Mouse (Mus musculus) hindbrain, embryonic 13.5 days (tissue): ENCODE results near the gene Ranbp3. TPM values are rescaled to one million over a fixed set of nuclear protein-coding genes. Genes with fewer than 3 reads are reported as not detected.

ENCODE experiments used
- ATAC-seq: fragments of 200-750 bp; cut with Nextera tagmentation; 2 replicates; pipeline ENCODE4 v1.8.0; 2017; ENCODE audit warnings: moderate TSS enrichment; ENCODE audit not compliant: low FRiP score
- H3K27ac ChIP-seq: fragments of 300-500 bp; sonication (generic); 2 replicates; pipeline ENCODE4 v1.5.1; 2015; ENCODE audit warnings: inconsistent platforms, mild to moderate bottlenecking, moderate library complexity
- H3K27me3 ChIP-seq: fragments of 300-500 bp; sonication (generic); 2 replicates; pipeline ENCODE4 v1.6.1; 2015; ENCODE audit warnings: mild to moderate bottlenecking, inconsistent platforms
- H3K36me3 ChIP-seq: fragments of 300-500 bp; sonication (generic); 2 replicates; pipeline ENCODE4 v1.6.1; 2015; ENCODE audit warnings: mild to moderate bottlenecking, inconsistent platforms
- H3K4me1 ChIP-seq: fragments of 300-500 bp; sonication (generic); replicated peaks from 2 replicates; pipeline ENCODE4 v1.6.1; 2015; ENCODE audit warnings: inconsistent platforms
- H3K4me2 ChIP-seq: fragments of 300-500 bp; sonication (generic); 2 replicates; pipeline ENCODE4 v1.6.1; 2015; ENCODE audit warnings: inconsistent platforms, mild to moderate bottlenecking, moderate library complexity
- H3K4me3 ChIP-seq: fragments of 300-500 bp; sonication (generic); 2 replicates; pipeline ENCODE4 v1.5.1; 2015; ENCODE audit warnings: mild to moderate bottlenecking, inconsistent platforms
- H3K9ac ChIP-seq: fragments of 300-500 bp; sonication (generic); 2 replicates; pipeline ENCODE4 v1.6.1; 2015; ENCODE audit warnings: mild to moderate bottlenecking, inconsistent platforms
- H3K9me3 ChIP-seq: fragments of 300-500 bp; sonication (generic); 2 replicates; pipeline ENCODE4 v1.6.1; 2016; ENCODE audit warnings: inconsistent platforms
- WGBS: fragments of 180-500 bp; shearing (Covaris S2); methylation state at CpG from one replicate; pipeline ENCODE4 v1.1.7; 2015; 5-methylcytosine and 5-hydroxymethylcytosine counted together
- polyA plus RNA-seq: library from polyadenylated mRNA; unstranded; fragments of >200 nt; fragmentation: Nextera tagmentation; extraction: Ambion mirVana; gene quantifications from 2 replicates; pipeline ENCODE4 v1.2.1, GENCODE M21; 2015

Gene Ranbp3
- polyA plus RNA-seq, 1 experiment from 2014 or later: 99.1 TPM

DNA sequence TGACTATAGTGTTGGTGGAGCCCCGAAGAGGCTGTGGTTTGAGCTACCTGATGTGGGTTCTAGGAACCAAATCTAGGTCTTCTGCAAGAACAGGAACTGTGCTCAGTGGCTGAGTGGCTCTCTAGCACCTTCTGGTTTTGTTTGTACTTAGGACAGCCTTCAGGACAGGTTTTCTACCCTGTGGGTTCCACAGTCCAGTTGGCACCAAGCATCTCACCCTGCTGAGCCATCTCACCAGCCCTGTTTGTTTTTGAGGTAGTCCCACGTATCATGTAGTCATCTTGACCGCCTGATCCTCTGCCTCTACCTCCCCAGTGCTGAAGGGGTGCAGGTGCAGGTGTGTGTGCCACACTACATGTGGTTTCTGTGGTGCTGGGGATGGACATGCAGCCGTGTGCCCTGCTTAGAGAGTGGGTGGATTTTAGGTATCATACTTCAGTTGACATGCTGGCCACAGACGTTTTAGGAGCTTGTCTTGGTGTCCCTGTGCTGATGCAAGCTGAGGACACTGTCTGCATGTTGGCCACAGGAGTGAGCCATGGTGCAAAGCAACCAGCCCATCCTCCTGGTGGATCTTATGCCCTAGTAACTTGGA lies 10.5 kb downstream of the Ranbp3 start:
- H3K4me2 ChIP-seq: no peak overlapping the region
- peaks cover 78% of the 10 kb centered on the region for H3K36me3 ChIP-seq
- no peak for ATAC-seq
- peaks cover 29% of the 10 kb centered on the region for H3K4me1 ChIP-seq
- peak overlapping the region; percentile 29; the same call in 1 of the 2 replicates for H3K9ac ChIP-seq
- no peaks in the 10 kb centered on the region for H3K9me3 ChIP-seq
- 89% methylated on average over 5 of the region's 5 CpGs for WGBS
- H3K27ac ChIP-seq: no peak overlapping the region
- no peaks in the 10 kb centered on the region for H3K27me3 ChIP-seq
- no peak overlapping the region for H3K4me3 ChIP-seq

DNA sequence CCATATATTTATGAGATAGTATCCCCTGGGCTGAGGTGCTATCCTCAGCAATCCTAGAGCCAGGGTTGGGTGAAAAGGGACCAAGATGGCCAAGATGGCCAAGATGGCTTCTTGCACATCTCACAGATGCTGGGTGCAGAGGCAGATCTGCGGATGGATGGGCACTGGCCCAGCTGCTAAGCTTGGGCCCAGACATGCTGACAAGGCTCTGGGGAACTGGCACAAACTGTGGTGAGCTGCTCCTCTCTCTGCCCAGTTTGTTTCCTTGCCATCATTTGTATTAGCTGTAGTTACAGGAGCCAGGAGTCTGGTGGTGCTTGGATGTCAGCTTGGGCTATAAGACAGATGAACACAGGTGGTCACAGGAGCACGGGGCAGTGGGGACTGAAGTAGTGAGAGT lies 11.6 kb downstream of the Ranbp3 start:
- H3K9ac ChIP-seq: no peak overlapping the region
- no peak overlapping the region for H3K4me3 ChIP-seq
- no peaks in the 10 kb centered on the region for H3K27me3 ChIP-seq
- peaks cover 29% of the 10 kb centered on the region for H3K4me1 ChIP-seq
- no peak overlapping the region for H3K27ac ChIP-seq
- WGBS: 84% methylated on average over 2 of the region's 2 CpGs
- H3K4me2 ChIP-seq: no peak overlapping the region
- H3K9me3 ChIP-seq: no peaks in the 10 kb centered on the region
- ATAC-seq: no peak
- peaks cover 77% of the 10 kb centered on the region for H3K36me3 ChIP-seq

DNA sequence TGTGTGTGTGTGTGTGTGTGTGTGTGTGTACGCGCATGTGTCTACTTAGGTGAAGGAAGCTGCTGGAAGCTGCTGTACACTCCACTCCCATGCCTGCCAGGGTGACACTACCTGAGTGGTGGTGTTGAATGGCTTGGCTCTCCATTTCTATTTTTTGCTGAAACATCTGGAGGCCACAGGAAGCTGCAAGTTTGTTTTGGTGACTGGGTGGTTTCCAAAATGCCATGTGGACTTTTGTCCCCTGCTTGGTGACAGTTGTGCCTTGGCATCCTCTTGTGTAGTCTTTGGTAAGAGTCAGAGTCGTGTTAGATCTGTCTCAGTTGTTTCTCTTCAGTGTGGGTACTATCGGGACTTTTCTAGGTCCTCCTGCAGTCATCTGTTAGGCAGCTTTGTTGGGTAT lies 13.7 kb downstream of the Ranbp3 start:
- ATAC-seq: no peak

DNA sequence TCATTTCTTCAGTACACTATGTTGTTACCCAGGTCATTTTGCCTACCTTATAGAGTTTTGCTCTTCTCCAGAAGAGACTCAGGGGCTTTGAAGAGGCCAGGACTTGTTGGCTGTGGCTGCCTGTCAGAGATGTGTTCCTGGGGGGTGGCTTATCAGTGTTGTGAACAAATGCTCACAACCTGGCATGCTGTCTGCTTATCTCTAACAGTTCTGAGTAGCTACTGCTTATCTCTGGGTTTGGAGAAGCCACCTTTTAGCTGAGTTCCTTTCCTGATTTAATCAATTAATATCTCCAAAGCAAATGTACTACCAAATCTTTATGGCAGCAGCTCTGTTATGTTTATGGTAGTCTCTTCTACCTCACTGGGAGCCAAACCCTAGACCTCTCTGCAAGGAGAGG lies 15.0 kb downstream of the Ranbp3 start:
- no peak for ATAC-seq
- Histone ChIP-seq H3K27ac (no peak overlapping the region), H3K36me3 (peaks cover 78% of the 10 kb centered on the region), H3K4me1 (peaks cover 33% of the 10 kb centered on the region), H3K9ac (no peak overlapping the region), H3K9me3 (no peaks in the 10 kb centered on the region), H3K27me3 (no peaks in the 10 kb centered on the region), H3K4me3 (no peak overlapping the region), H3K4me2 (no peak overlapping the region)

More for the DNA sequence above, 13.7 kb downstream of the Ranbp3 start:
- Histone ChIP-seq H3K4me3 (no peak overlapping the region), H3K4me2 (no peak overlapping the region), H3K4me1 (peaks cover 37% of the 10 kb centered on the region), H3K27ac (no peak overlapping the region), H3K36me3 (peaks cover 79% of the 10 kb centered on the region), H3K9ac (no peak overlapping the region), H3K9me3 (no peaks in the 10 kb centered on the region), H3K27me3 (no peaks in the 10 kb centered on the region)
- 90% methylated on average over 4 of the region's 4 CpGs for WGBS

DNA sequence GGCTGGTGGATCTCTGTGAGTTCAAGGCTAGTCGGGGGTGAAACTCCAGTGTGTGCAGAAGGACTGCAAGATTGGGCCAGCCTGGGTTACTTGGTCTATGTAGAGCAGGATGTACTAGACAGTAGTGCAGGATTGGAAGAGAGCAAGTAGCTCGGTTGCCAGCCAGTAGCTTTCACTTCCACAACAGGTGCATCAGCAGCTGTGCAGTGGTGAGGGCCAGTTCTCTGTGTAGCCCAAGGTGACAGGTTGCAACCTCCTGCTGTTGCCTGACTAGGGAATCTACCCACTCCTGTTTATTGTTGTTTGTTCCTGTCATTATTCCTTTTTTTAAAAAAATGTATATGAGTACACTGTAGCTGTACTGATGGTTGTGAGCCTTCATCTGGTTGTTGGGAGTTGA lies 15.6 kb downstream of the Ranbp3 start:
- 94% methylated on average over 2 of the region's 2 CpGs for WGBS
- Histone ChIP-seq H3K27me3 (no peaks in the 10 kb centered on the region), H3K27ac (no peak overlapping the region), H3K4me1 (peaks cover 34% of the 10 kb centered on the region), H3K4me2 (no peak overlapping the region), H3K9me3 (no peaks in the 10 kb centered on the region), H3K9ac (no peak overlapping the region), H3K36me3 (peaks cover 79% of the 10 kb centered on the region), H3K4me3 (no peak overlapping the region)
- ATAC-seq: no peak

DNA sequence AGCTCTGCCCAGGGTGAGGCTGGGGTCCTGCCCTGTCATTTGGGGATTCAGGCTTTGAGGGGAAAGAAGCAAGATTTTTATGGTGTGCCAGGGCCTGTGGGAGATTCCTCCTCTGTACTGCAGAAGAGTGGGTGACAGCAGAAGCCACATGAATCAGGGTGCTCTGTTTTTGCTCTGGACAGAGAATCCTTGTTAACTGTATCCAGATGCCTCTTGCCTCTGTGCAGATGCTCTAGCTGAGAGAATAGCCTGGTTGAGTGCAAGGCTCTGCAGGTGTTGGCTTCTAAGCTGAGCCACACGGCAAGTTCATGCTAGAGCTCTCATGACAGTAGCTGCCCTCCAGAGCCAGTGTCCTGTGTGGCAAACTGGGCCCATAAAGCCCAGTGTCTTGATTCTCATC lies 20.3 kb downstream of the Ranbp3 start:
- 74% methylated on average over 1 of the region's 1 CpGs for WGBS
- Histone ChIP-seq H3K4me1 (peaks cover 33% of the 10 kb centered on the region), H3K9me3 (no peaks in the 10 kb centered on the region), H3K36me3 (peaks cover 84% of the 10 kb centered on the region), H3K27me3 (no peaks in the 10 kb centered on the region), H3K9ac (peak overlapping the region; percentile 31), H3K4me3 (no peak overlapping the region), H3K4me2 (no peak overlapping the region), H3K27ac (peak overlapping the region; percentile 21; the same call in 1 of the 2 replicates)
- peak; percentile 2; the same call in 1 of the 2 replicates for ATAC-seq

DNA sequence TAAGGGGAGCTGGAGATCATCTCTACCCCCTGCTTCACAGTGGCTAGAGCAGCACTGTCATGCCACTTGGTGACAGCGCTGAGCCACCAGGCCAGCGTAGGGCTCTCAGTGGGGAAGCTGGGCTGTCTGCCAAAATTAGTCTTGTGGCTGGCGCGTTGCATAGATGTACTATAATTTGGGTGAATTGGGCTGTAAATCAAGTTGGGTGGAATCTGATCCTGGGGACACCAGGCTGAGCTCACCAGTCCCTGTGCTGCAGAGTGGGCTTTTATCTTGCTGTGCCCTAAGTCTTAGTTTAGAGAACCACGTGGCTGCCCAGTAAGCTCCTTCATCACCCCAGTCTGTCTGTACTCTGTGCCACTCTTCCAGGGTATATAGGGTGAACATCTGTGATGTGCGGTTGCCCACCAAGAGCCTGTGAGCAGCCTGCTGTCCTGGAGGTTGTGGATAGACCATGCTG lies 20.8 kb downstream of the Ranbp3 start:
- Histone ChIP-seq H3K27me3 (no peaks in the 10 kb centered on the region), H3K4me3 (no peak overlapping the region), H3K9me3 (no peaks in the 10 kb centered on the region), H3K4me1 (peaks cover 33% of the 10 kb centered on the region), H3K4me2 (no peak overlapping the region), H3K36me3 (peaks cover 84% of the 10 kb centered on the region), H3K9ac (no peak overlapping the region; the same call in 1 of the 2 replicates), H3K27ac (peak overlapping the region; percentile 46; the same call in 1 of the 2 replicates)
- 50% methylated on average over 6 of the region's 6 CpGs for WGBS
- peak; percentile 43 for ATAC-seq

DNA sequence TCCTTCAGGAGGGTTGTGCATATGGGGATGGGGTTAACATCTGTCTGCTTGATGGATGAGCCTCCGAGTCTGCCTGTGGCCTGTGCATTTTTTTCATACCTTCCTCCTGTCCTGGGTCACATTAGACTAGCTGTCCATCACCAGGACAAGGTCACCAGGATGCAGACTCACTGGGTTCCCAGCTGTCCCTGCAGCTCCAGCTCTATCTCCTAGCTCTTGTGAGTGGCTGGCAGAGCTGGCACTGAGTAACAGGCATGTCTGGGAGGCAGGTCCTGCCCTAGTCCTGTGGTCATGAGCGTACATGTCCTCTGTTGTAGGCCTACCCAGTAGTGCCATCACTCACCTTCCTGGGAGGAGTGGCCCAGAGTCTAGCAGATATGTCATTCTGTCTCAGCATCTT lies 27.4 kb downstream of the Ranbp3 start:
- 0 out of 2 replicates have a peak overlapping the region, but pooled peaks have one; percentile 4 for H3K9ac ChIP-seq
- no peak overlapping the region for H3K27ac ChIP-seq
- H3K4me2 ChIP-seq: no peak overlapping the region
- H3K4me1 ChIP-seq: no peaks in the 10 kb centered on the region
- H3K9me3 ChIP-seq: no peaks in the 10 kb centered on the region
- 87% methylated on average over 2 of the region's 2 CpGs for WGBS
- peaks cover 97% of the 10 kb centered on the region for H3K36me3 ChIP-seq
- no peaks in the 10 kb centered on the region for H3K27me3 ChIP-seq
- H3K4me3 ChIP-seq: no peak overlapping the region
- no peak for ATAC-seq

DNA sequence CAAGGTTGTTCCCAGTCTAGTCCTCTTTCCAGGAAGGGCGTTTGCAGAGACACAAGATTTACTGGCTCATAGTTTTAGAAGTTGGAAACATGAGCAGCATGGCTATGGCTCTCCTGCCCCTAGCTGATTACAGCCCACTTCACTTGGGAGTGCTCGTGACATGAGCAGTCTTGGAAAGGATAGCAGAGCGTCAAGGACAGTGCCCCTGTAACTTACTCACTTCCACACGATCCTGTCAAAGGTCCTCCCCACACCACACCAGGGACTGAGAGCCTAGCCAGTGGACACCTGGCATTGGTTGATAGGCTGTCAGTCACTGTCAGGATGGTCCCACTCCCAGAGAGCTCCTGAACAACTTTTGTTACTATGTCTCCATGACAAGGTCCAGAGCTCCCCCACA lies 29.9 kb downstream of the Ranbp3 start:
- H3K27me3 ChIP-seq: no peaks in the 10 kb centered on the region
- no peak overlapping the region for H3K9ac ChIP-seq
- peaks cover 98% of the 10 kb centered on the region for H3K36me3 ChIP-seq
- no peaks in the 10 kb centered on the region for H3K9me3 ChIP-seq
- no peak overlapping the region for H3K27ac ChIP-seq
- H3K4me2 ChIP-seq: no peak overlapping the region
- 91% methylated on average over 4 of the region's 4 CpGs for WGBS
- no peaks in the 10 kb centered on the region for H3K4me1 ChIP-seq
- ATAC-seq: no peak
- H3K4me3 ChIP-seq: no peak overlapping the region

DNA sequence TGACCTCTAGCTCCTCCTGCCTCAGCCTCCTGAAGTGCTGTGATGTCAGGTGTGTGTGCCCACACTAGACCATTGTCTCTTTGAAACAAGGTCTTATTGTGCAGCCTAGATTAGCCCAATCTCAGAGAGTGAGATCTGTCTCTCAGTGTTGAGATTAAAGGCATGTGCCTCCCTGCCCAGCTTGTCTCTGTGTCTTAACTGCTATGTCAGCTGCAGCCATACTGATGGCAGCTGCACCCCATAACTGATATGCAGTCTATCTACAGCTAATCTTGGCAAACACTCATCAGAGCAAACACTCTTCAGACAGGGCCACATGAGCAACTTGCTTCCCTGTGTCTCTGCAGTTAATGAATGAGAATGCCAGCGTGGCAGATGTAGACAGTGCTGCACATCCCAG lies 33.4 kb downstream of the Ranbp3 start:
- Histone ChIP-seq H3K27ac (no peak overlapping the region), H3K9ac (no peak overlapping the region), H3K4me1 (no peaks in the 10 kb centered on the region), H3K27me3 (no peaks in the 10 kb centered on the region), H3K4me2 (no peak overlapping the region), H3K9me3 (no peaks in the 10 kb centered on the region), H3K4me3 (no peak overlapping the region), H3K36me3 (peaks cover 98% of the 10 kb centered on the region)
- 93% methylated on average over 1 of the region's 1 CpGs for WGBS
- no peak for ATAC-seq

DNA sequence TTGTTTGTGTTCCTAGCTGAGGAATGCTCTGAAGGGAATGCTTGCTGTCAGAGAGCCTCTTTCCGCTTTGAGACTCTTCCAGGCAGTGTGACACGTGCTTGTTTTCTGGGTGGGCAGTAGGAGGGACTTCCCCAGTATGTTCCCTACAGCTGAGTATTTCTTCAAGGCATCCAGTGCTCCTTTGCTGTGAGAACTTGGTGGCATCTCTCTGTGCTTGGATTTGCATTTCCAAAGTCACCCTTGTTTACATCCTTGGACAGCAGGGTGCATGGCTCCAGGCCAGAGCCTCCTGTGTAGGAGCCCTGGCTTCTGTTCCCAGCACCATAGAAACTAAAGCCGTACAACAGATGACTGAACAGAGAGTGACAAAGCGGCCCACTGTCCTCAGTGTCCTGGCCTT lies 35.6 kb downstream of the Ranbp3 start:
- Histone ChIP-seq H3K4me2 (no peak overlapping the region), H3K4me3 (no peak overlapping the region), H3K36me3 (peaks cover 92% of the 10 kb centered on the region), H3K27me3 (no peaks in the 10 kb centered on the region), H3K4me1 (no peaks in the 10 kb centered on the region), H3K27ac (no peak overlapping the region), H3K9ac (no peak overlapping the region), H3K9me3 (no peaks in the 10 kb centered on the region)
- ATAC-seq: no peak
- 83% methylated on average over 4 of the region's 4 CpGs for WGBS

DNA sequence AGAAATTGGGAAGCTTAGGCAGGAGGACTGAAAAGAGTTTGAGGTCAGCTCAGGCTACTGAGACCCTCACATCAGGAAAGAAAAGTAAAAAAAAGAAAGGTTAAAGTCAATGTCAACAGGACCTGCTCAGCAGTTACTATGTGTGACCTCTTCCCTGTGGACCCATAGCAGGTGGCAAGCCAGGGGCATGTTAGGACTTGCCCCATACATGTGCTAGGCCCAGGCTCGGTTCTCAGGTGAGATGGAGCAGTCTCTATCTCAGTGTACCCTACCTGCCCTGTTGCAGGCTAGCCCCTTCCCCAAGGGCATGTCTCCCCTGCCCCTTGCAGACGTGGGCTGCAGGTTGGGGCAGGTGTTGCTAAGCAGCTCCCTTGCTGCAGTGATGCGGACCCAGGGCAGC lies 36.6 kb downstream of the Ranbp3 start:
- no peaks in the 10 kb centered on the region for H3K9me3 ChIP-seq
- no peak for ATAC-seq
- H3K36me3 ChIP-seq: peaks cover 82% of the 10 kb centered on the region
- H3K4me2 ChIP-seq: no peak overlapping the region
- no peak overlapping the region for H3K4me3 ChIP-seq
- no peak overlapping the region for H3K9ac ChIP-seq
- no peaks in the 10 kb centered on the region for H3K27me3 ChIP-seq
- WGBS: 85% methylated on average over 3 of the region's 3 CpGs
- H3K27ac ChIP-seq: no peak overlapping the region
- H3K4me1 ChIP-seq: no peaks in the 10 kb centered on the region

DNA sequence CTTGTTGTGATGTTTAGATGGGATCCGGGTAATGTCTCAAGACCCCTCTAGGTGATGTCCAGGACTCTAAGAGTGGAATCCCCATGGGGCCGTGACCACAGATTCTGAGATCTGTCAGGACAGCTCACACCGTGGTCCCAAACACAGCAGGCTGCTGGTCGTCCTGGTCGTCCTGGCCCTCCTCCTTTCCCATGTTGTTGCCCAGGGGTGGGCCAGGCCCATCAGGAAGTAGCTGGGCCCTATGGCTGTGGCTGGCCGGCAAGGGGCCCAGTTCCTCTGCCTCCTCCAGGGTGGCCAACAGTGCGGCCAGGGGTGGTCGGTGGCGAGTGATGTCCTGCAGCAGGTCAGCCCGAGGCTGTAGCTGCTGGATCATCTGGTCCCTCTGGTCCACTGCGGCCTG lies 42.3 kb downstream of the Ranbp3 start:
- no peak overlapping the region for H3K27ac ChIP-seq
- no peaks in the 10 kb centered on the region for H3K9me3 ChIP-seq
- H3K4me1 ChIP-seq: peaks cover 36% of the 10 kb centered on the region
- WGBS: 68% methylated on average over 11 of the region's 11 CpGs
- peak overlapping the region; percentile 77 for H3K4me2 ChIP-seq
- no peaks in the 10 kb centered on the region for H3K27me3 ChIP-seq
- H3K4me3 ChIP-seq: peak overlapping the region; percentile 79
- ATAC-seq: no peak
- H3K36me3 ChIP-seq: peaks cover 29% of the 10 kb centered on the region
- peak overlapping the region; percentile 85 for H3K9ac ChIP-seq
